Mouse (Mus musculus) MEL (cell line): Measurements from ENCODE around the gene Hmbs. TPM values are rescaled to one million over a fixed set of nuclear protein-coding genes. Genes with fewer than 3 reads are reported as not detected.
A peak's percentile ranks its signal among the peaks of the same experiment; 100 is the strongest.

ENCODE experiments used
- DNase-seq: peaks from one replicate; pipeline ENCODE4 v3.0.0; 2011; ENCODE audit warnings: low read depth, low spot score
- H3K27ac ChIP-seq: 2 replicates; pipeline ENCODE4 v1.5.1; 2012; ENCODE audit warnings: low read depth, mild to moderate bottlenecking, control low read depth, low read length, moderate library complexity; ENCODE audit not compliant: control insufficient read depth
- H3K27me3 ChIP-seq, 2 experiments: fragments of 150-350 bp in 1 of 2; sonication (generic) in 1 of 2; 2 replicates each; pipeline ENCODE4 v1.6.1; 2012; ENCODE audit warnings: low read length in 2 of 2, mild to moderate bottlenecking in 2 of 2, improper control_type of control experiment in 1 of 2, moderate library complexity in 1 of 2; ENCODE audit not compliant: insufficient read depth in 2 of 2, control insufficient read depth in 1 of 2
- H3K36me3 ChIP-seq, 2 experiments: 2 replicates each; pipeline ENCODE4 v1.6.1; 2012 to 2014; ENCODE audit warnings: low read length in 2 of 2, improper control_type of control experiment in 1 of 2, inconsistent platforms in 1 of 2, mild to moderate bottlenecking in 1 of 2; ENCODE audit not compliant: insufficient read depth in 2 of 2, control insufficient read depth in 1 of 2
- H3K4me1 ChIP-seq, 2 experiments: fragments of 150-350 bp in 1 of 2; sonication (generic) in 1 of 2; 2 replicates each; pipeline ENCODE4 v1.6.1; 2012; ENCODE audit warnings: low read length in 2 of 2, improper control_type of control experiment in 1 of 2, mild to moderate bottlenecking in 1 of 2; ENCODE audit not compliant: insufficient read depth in 2 of 2, control insufficient read depth in 1 of 2
- H3K4me3 ChIP-seq, 2 experiments: fragments of 150-350 bp in 1 of 2; sonication (generic) in 1 of 2; 2 replicates each; pipeline ENCODE4 v1.5.1; 2012; ENCODE audit warnings: low read depth in 2 of 2, low read length in 2 of 2, mild to moderate bottlenecking in 2 of 2, moderate library complexity in 2 of 2, control low read depth in 1 of 2, improper control_type of control experiment in 1 of 2; ENCODE audit not compliant: control insufficient read depth in 1 of 2, insufficient read depth in 1 of 2
- H3K79me2 ChIP-seq: 2 replicates; pipeline ENCODE4 v1.6.1; 2012; ENCODE audit warnings: mild to moderate bottlenecking, low read length, moderate library complexity; ENCODE audit not compliant: control insufficient read depth, poor library complexity, insufficient read depth
- H3K9ac ChIP-seq: 2 replicates; pipeline ENCODE4 v1.6.1; 2012; ENCODE audit warnings: low read depth, mild to moderate bottlenecking, control low read depth, low read length, moderate library complexity; ENCODE audit not compliant: control insufficient read depth, poor library complexity, severe bottlenecking
- H3K9me3 ChIP-seq: fragments of 150-350 bp; sonication (generic); replicated peaks from 2 replicates; pipeline ENCODE4 v1.6.1; 2012; ENCODE audit warnings: mild to moderate bottlenecking, low read length, improper control_type of control experiment, moderate library complexity; ENCODE audit not compliant: insufficient read depth
- BHLHE40 ChIP-seq: IDR thresholded peaks from 2 replicates; pipeline ENCODE4 v1.6.1; 2012; ENCODE audit warnings: low read depth, mild to moderate bottlenecking, inconsistent platforms, low read length, improper control_type of control experiment, borderline replicate concordance
- CHD1 ChIP-seq: IDR thresholded peaks from 2 replicates; pipeline ENCODE4 v1.6.1; 2012; ENCODE audit warnings: low read depth, mild to moderate bottlenecking, inconsistent platforms, low read length, improper control_type of control experiment
- CHD2 ChIP-seq: IDR thresholded peaks from 2 replicates; pipeline ENCODE4 v1.6.1; 2011; ENCODE audit warnings: low read length, improper control_type of control experiment
- CTCF ChIP-seq, 3 experiments: IDR thresholded peaks in 2 of 3; conservative IDR thresholded peaks in 1 of 3; 2 replicates each; pipeline ENCODE4 v1.5.1; 2011 to 2012; ENCODE audit warnings: low read length in 3 of 3, low read depth in 2 of 3, mild to moderate bottlenecking in 2 of 3, improper control_type of control experiment in 1 of 3, inconsistent platforms in 1 of 3, mixed read lengths in 1 of 3, moderate library complexity in 1 of 3; ENCODE audit not compliant: control insufficient read depth in 1 of 3, insufficient read depth in 1 of 3, poor library complexity in 1 of 3, severe bottlenecking in 1 of 3
- E2F4 ChIP-seq: IDR thresholded peaks from 2 replicates; pipeline ENCODE4 v1.6.1; 2011; ENCODE audit warnings: low read depth, low read length, improper control_type of control experiment, borderline replicate concordance
- ELF1 ChIP-seq: IDR thresholded peaks from 2 replicates; pipeline ENCODE4 v1.6.1; 2014; ENCODE audit warnings: low read depth, mild to moderate bottlenecking, inconsistent platforms, low read length, improper control_type of control experiment, moderate library complexity
- EP300 ChIP-seq, 2 experiments: IDR thresholded peaks; 2 replicates each; pipeline ENCODE4 v1.6.1; 2011; ENCODE audit warnings: improper control_type of control experiment in 2 of 2, low read length in 2 of 2, low read depth in 1 of 2, mild to moderate bottlenecking in 1 of 2
- ETS1 ChIP-seq: IDR thresholded peaks from 2 replicates; pipeline ENCODE4 v1.6.1; 2012; ENCODE audit warnings: low read depth, mild to moderate bottlenecking, inconsistent platforms, low read length, improper control_type of control experiment, moderate library complexity
- GABPA ChIP-seq: IDR thresholded peaks from 2 replicates; pipeline ENCODE4 v1.6.1; 2012; ENCODE audit warnings: low read depth, mild to moderate bottlenecking, inconsistent platforms, low read length, improper control_type of control experiment, moderate library complexity
- GATA1 ChIP-seq: IDR thresholded peaks from 2 replicates; pipeline ENCODE4 v1.6.1; 2011; ENCODE audit warnings: low read depth, low read length, improper control_type of control experiment
- HCFC1 ChIP-seq: IDR thresholded peaks from 2 replicates; pipeline ENCODE4 v1.6.1; 2012; ENCODE audit warnings: low read depth, mild to moderate bottlenecking, inconsistent platforms, low read length, improper control_type of control experiment, moderate library complexity
- JUND ChIP-seq: IDR thresholded peaks from 2 replicates; pipeline ENCODE4 v1.6.1; 2011; ENCODE audit warnings: low read depth, mild to moderate bottlenecking, improper control_type of control experiment, low read length
- KAT2A ChIP-seq: conservative IDR thresholded peaks from 2 replicates; pipeline ENCODE4 v1.6.1; 2012; ENCODE audit warnings: low read depth, low read length, improper control_type of control experiment, inconsistent platforms
- MAFK ChIP-seq: IDR thresholded peaks from 2 replicates; pipeline ENCODE4 v1.6.1; 2011; ENCODE audit warnings: low read depth, mild to moderate bottlenecking, low read length, improper control_type of control experiment, borderline replicate concordance
- MAX ChIP-seq: IDR thresholded peaks from 2 replicates; pipeline ENCODE4 v1.6.1; 2011; ENCODE audit warnings: low read length, improper control_type of control experiment
- MAZ ChIP-seq: IDR thresholded peaks from 2 replicates; pipeline ENCODE4 v1.6.1; 2012; ENCODE audit warnings: low read depth, mild to moderate bottlenecking, inconsistent platforms, low read length, improper control_type of control experiment
- MEF2A ChIP-seq: IDR thresholded peaks from 2 replicates; pipeline ENCODE4 v1.6.1; 2014; ENCODE audit warnings: low read depth, mild to moderate bottlenecking, inconsistent platforms, low read length, improper control_type of control experiment; ENCODE audit not compliant: poor library complexity, insufficient replicate concordance, severe bottlenecking; ENCODE audit errors: extremely low read depth
- MXI1 ChIP-seq: IDR thresholded peaks from 2 replicates; pipeline ENCODE4 v1.6.1; 2011; ENCODE audit warnings: mild to moderate bottlenecking, low read depth, low read length, improper control_type of control experiment
- MYB ChIP-seq: IDR thresholded peaks from 2 replicates; pipeline ENCODE4 v1.6.1; 2011; ENCODE audit warnings: mild to moderate bottlenecking, low read depth, low read length, improper control_type of control experiment
- MYC ChIP-seq: IDR thresholded peaks from 2 replicates; pipeline ENCODE4 v1.6.1; 2011; ENCODE audit warnings: low read depth, mild to moderate bottlenecking, low read length, improper control_type of control experiment, moderate library complexity
- NELFE ChIP-seq: IDR thresholded peaks from 2 replicates; pipeline ENCODE4 v1.6.1; 2011; ENCODE audit warnings: low read depth, low read length, improper control_type of control experiment
- NRF1 ChIP-seq: IDR thresholded peaks from 2 replicates; pipeline ENCODE4 v1.6.1; 2014; ENCODE audit warnings: low read depth, mild to moderate bottlenecking, inconsistent platforms, low read length, improper control_type of control experiment, moderate library complexity; ENCODE audit not compliant: poor library complexity, insufficient read depth, severe bottlenecking
- POLR2A ChIP-seq, 2 experiments: IDR thresholded peaks; 2 replicates each; pipeline ENCODE4 v1.6.1; 2011 to 2012; ENCODE audit warnings: low read length in 2 of 2, mild to moderate bottlenecking in 2 of 2, control low read depth in 1 of 2, improper control_type of control experiment in 1 of 2, low read depth in 1 of 2, moderate library complexity in 1 of 2; ENCODE audit not compliant: control insufficient read depth in 1 of 2, insufficient read depth in 1 of 2, poor library complexity in 1 of 2
- POLR2AphosphoS5 ChIP-seq: IDR thresholded peaks from 2 replicates; pipeline ENCODE4 v1.6.1; 2012; ENCODE audit warnings: low read depth, borderline replicate concordance, mild to moderate bottlenecking, inconsistent platforms, low read length, moderate library complexity, mixed read lengths
- RAD21 ChIP-seq: IDR thresholded peaks from 2 replicates; pipeline ENCODE4 v1.6.1; 2011; ENCODE audit warnings: mild to moderate bottlenecking, low read depth, low read length, improper control_type of control experiment
- RCOR1 ChIP-seq: IDR thresholded peaks from 2 replicates; pipeline ENCODE4 v1.6.1; 2012; ENCODE audit warnings: low read depth, mild to moderate bottlenecking, inconsistent platforms, low read length, improper control_type of control experiment
- SIN3A ChIP-seq: IDR thresholded peaks from 2 replicates; pipeline ENCODE4 v1.6.1; 2012; ENCODE audit warnings: low read length, improper control_type of control experiment, inconsistent platforms
- SMC3 ChIP-seq: IDR thresholded peaks from 2 replicates; pipeline ENCODE4 v1.6.1; 2011; ENCODE audit warnings: low read depth, low read length, improper control_type of control experiment
- TAL1 ChIP-seq: IDR thresholded peaks from 2 replicates; pipeline ENCODE4 v1.6.1; 2012; ENCODE audit warnings: mild to moderate bottlenecking, inconsistent platforms, low read length, moderate library complexity, mixed read lengths
- TBP ChIP-seq: IDR thresholded peaks from 2 replicates; pipeline ENCODE4 v1.8.0; 2011; ENCODE audit warnings: low read depth, low read length, improper control_type of control experiment
- TCF12 ChIP-seq: IDR thresholded peaks from 2 replicates; pipeline ENCODE4 v1.6.1; 2014; ENCODE audit warnings: low read depth, mild to moderate bottlenecking, inconsistent platforms, low read length, improper control_type of control experiment, moderate library complexity
- UBTF ChIP-seq: IDR thresholded peaks from 2 replicates; pipeline ENCODE4 v1.6.1; 2012; ENCODE audit warnings: low read depth, mild to moderate bottlenecking, inconsistent platforms, low read length, improper control_type of control experiment, moderate library complexity, borderline replicate concordance; ENCODE audit not compliant: insufficient read depth
- USF1 ChIP-seq: IDR thresholded peaks from 2 replicates; pipeline ENCODE4 v1.6.1; 2014; ENCODE audit warnings: low read depth, mild to moderate bottlenecking, inconsistent platforms, low read length, improper control_type of control experiment, moderate library complexity
- USF2 ChIP-seq, 2 experiments: IDR thresholded peaks; 2 replicates each; pipeline ENCODE4 v1.6.1; 2011 to 2012; ENCODE audit warnings: improper control_type of control experiment in 2 of 2, low read length in 2 of 2, borderline replicate concordance in 1 of 2, inconsistent platforms in 1 of 2, low read depth in 1 of 2, mild to moderate bottlenecking in 1 of 2; ENCODE audit not compliant: insufficient read depth in 1 of 2
- ZC3H11A ChIP-seq: IDR thresholded peaks from 2 replicates; pipeline ENCODE4 v1.6.1; 2012; ENCODE audit warnings: low read depth, mild to moderate bottlenecking, inconsistent platforms, low read length, improper control_type of control experiment
- ZKSCAN1 ChIP-seq: IDR thresholded peaks from 2 replicates; pipeline ENCODE4 v1.6.1; 2012; ENCODE audit warnings: low read depth, mild to moderate bottlenecking, inconsistent platforms, low read length, improper control_type of control experiment, moderate library complexity
- ZMIZ1 ChIP-seq: IDR thresholded peaks from 2 replicates; pipeline ENCODE4 v1.6.1; 2012; ENCODE audit warnings: low read depth, mild to moderate bottlenecking, inconsistent platforms, low read length, improper control_type of control experiment, moderate library complexity
- ZNF384 ChIP-seq: IDR thresholded peaks from 2 replicates; pipeline ENCODE4 v1.6.1; 2012; ENCODE audit warnings: low read depth, mild to moderate bottlenecking, inconsistent platforms, low read length, improper control_type of control experiment
- polyA plus RNA-seq, 2 experiments: library from polyadenylated mRNA; stranded (reverse) in 1 of 2; unstranded in 1 of 2; fragments of >175 nt in 1 of 2; fragments of >200 nt in 1 of 2; gene quantifications; 2 replicates each; pipeline versions ENCODE4 v1.2.1 to v1.2.4; 2012; ENCODE audit warnings: low replicate concordance in 2 of 2, low read depth in 1 of 2; ENCODE audit not compliant: insufficient read length in 2 of 2, insufficient read depth in 1 of 2, missing spikeins in 1 of 2
- total RNA-seq: library from RNA; depleted of rRNA; stranded (reverse); fragments of 300-350 nt; gene quantifications from 2 replicates; pipeline ENCODE4 v1.2.3, GENCODE M21; 2012

Hmbs gene
- total and polyA plus RNA-seq, 3 experiments, result 138 to 145 TPM; not detected in 1

- H3K36me3 ChIP-seq, result peaks cover 0 to 27% of the 10 kb centered on the region in 2 experiments; a peak in 2 of 4 replicates
- peak overlapping the region; percentile 63 for H3K9ac ChIP-seq
- H3K27ac ChIP-seq, result peak overlapping the region; percentile 95
- peaks cover 25% of the 10 kb centered on the region for H3K79me2 ChIP-seq
- H3K4me1 ChIP-seq, result peaks cover 8 to 25% of the 10 kb centered on the region in 2 experiments
- no peaks in the 10 kb centered on the region for H3K27me3 ChIP-seq
- peak; percentile 78 for DNase-seq
- no peaks in the 10 kb centered on the region for H3K9me3 ChIP-seq
- H3K4me3 ChIP-seq, result peak overlapping the region; percentile 44 to 69
- TF ChIP-seq ELF1 (no peak), SMC3 (no peak), JUND (no peak), TCF12 (peak; percentile 86), BHLHE40 (no peak), ZKSCAN1 (no peak), ZNF384 (no peak), TBP (peak; percentile 37; the same call in 1 of the 2 replicates), RCOR1 (no peak), USF2 (IDR thresholded peaks at IDR 0.05; ENCODE audit: borderline replicate concordance in 1 of 2, insufficient read depth in 1 of 2, low read depth in 1 of 2, low read length in 2 of 2) (no peak), ETS1 (peak; percentile 45; the same call in 1 of the 2 replicates), NRF1 (no peak), MAZ (peak; percentile 49; the same call in 1 of the 2 replicates), ZC3H11A (no peak), E2F4 (no peak), CHD1 (no peak), CTCF (IDR thresholded peaks at IDR 0.05 in 2 of 3, conservative IDR thresholded peaks at IDR 0.05 in 1 of 3; ENCODE audit: control insufficient read depth in 1 of 3, insufficient read depth in 1 of 3, low read depth in 2 of 3, low read length in 3 of 3, poor library complexity in 1 of 3, severe bottlenecking in 1 of 3) (no peak), USF1 (no peak), RAD21 (no peak), POLR2AphosphoS5 (no peak), KAT2A (no peak), NELFE (peak; percentile 37), MYC (no peak), UBTF (no peak), ZMIZ1 (no peak), GABPA (no peak), CHD2 (no peak), MYB (no peak), GATA1 (peak; percentile 58), MAX (no peak), SIN3A (peak; percentile 53), POLR2A (IDR thresholded peaks at IDR 0.05; ENCODE audit: control insufficient read depth in 1 of 2, insufficient read depth in 1 of 2, low read depth in 1 of 2, low read length in 2 of 2, poor library complexity in 1 of 2) (peak in 1 of 2 experiments; percentile 31; a peak in 1 of 4 replicates), MXI1 (no peak), TAL1 (peak; percentile 94), EP300 (IDR thresholded peaks at IDR 0.05; ENCODE audit: low read depth in 1 of 2, low read length in 2 of 2) (peak in 1 of 2 experiments; percentile 80; a peak in 2 of 4 replicates), HCFC1 (peak; percentile 17; the same call in 1 of the 2 replicates), MAFK (no peak), MEF2A (no peak)
These were observed 1.9 kb downstream of the Hmbs start for GRCm38 (mm10) chr9:44342173-44342572.
